Mouse (Mus musculus) retina, postnatal 7 days (tissue): ENCODE data around the gene Kdelc1.

Source experiments
- DNase-seq: peaks from one replicate; pipeline ENCODE4 v3.0.0-alpha.2; 2012; ENCODE audit warnings: low read depth, low spot score

Kdelc1 gene

GRCm38 (mm10) chr1:44063439-44063838, 55.2 kb downstream of the Kdelc1 start:
- DNase-seq: no peak

- DNase-seq: no peak
Observed at GRCm38 (mm10) chr1:44061836-44062235, 56.8 kb downstream of the Kdelc1 start, which contains the start of gene Gm8251. Gene Gm8251, minus strand, starts transcription at chr1:44061936.

GRCm38 (mm10) chr1:44057805-44058204, 60.8 kb downstream of the Kdelc1 start:
- no peak for DNase-seq
